Mouse (Mus musculus) large intestine, adult 2 months (tissue): ENCODE results near the gene Ehhadh. TPM values are rescaled to one million over a fixed set of nuclear protein-coding genes. Genes with fewer than 3 reads are reported as not detected.
"Not testable (repeated sequence)": the region's sequence is repeated elsewhere in the genome, so short reads cannot be mapped to it uniquely, and the experiment has no call there.

Experiments
- DNase-seq: peaks from one replicate; pipeline ENCODE4 v3.0.0-alpha.2; 2012; ENCODE audit warnings: low read depth, low spot score
- WGBS: fragments of 180-500 bp; shearing (Covaris S2); methylation state at CpG from one replicate; pipeline ENCODE4 v1.1.7; 2018; 5-methylcytosine and 5-hydroxymethylcytosine counted together
- polyA plus RNA-seq: library from polyadenylated mRNA; depleted of rRNA; stranded (reverse); fragments of >200 nt; gene quantifications from 2 replicates; pipeline ENCODE4 v1.2.3, GENCODE M21; 2012

The Ehhadh gene
- polyA plus RNA-seq, 1 experiment = 16.5 TPM

GRCm38 (mm10) chr16:21804258-21804657 is 16.7 kb upstream of the Ehhadh start:
- DNase-seq = no peak
- 78% methylated on average over 1 of the region's 1 CpGs for WGBS

- DNase-seq = no peak
- 11% methylated on average over 5 of the region's 5 CpGs for WGBS
Measured at GRCm38 (mm10) chr16:21795071-21795470, 7.5 kb upstream of the Ehhadh start.

- no peak for DNase-seq
- under 1% methylated on average over 14 of the region's 14 CpGs for WGBS
Measured at GRCm38 (mm10) chr16:21794697-21795045, 7.1 kb upstream of the Ehhadh start.

- peak; percentile 86 for DNase-seq
- 1% methylated on average over 47 of the region's 47 CpGs for WGBS
Measured at GRCm38 (mm10) chr16:21793875-21794696, 6.5 kb upstream of the Ehhadh start, which contains the start of gene Map3k13. Gene Map3k13 (plus strand): TSS chr16:21794346.

GRCm38 (mm10) chr16:21793080-21793810 is 5.6 kb upstream of the Ehhadh start:
- not testable (repeated sequence) for DNase-seq
- 19% methylated on average over 2 of the region's 2 CpGs for WGBS

GRCm38 (mm10) chr16:21791779-21792178 is 4.2 kb upstream of the Ehhadh start:
- no peak for DNase-seq
- 70% methylated on average over 3 of the region's 3 CpGs for WGBS

- no peak for DNase-seq
- WGBS = 7% methylated on average over 1 of the region's 1 CpGs
Measured at GRCm38 (mm10) chr16:21790469-21790868, 2.9 kb upstream of the Ehhadh start.

GRCm38 (mm10) chr16:21789180-21789579 is 1.6 kb upstream of the Ehhadh start:
- DNase-seq = no peak
- WGBS = 87% methylated on average over 2 of the region's 2 CpGs

- WGBS = 31% methylated on average over 3 of the region's 3 CpGs
- DNase-seq = peak; percentile 57
Measured at GRCm38 (mm10) chr16:21788581-21788980, 974 bp upstream of the Ehhadh start.

- WGBS = 87% methylated on average over 8 of the region's 8 CpGs
- no peak for DNase-seq
Measured at GRCm38 (mm10) chr16:21786317-21786716, 1.3 kb downstream of the Ehhadh start.

GRCm38 (mm10) chr16:21785000-21785399 is 2.6 kb downstream of the Ehhadh start:
- WGBS = 82% methylated on average over 4 of the region's 4 CpGs
- no peak for DNase-seq

GRCm38 (mm10) chr16:21782807-21783206 is 4.8 kb downstream of the Ehhadh start:
- no peak for DNase-seq
- 32% methylated on average over 2 of the region's 2 CpGs for WGBS

GRCm38 (mm10) chr16:21781895-21782294 is 5.7 kb downstream of the Ehhadh start:
- DNase-seq = no peak
- 71% methylated on average over 3 of the region's 3 CpGs for WGBS

GRCm38 (mm10) chr16:21781277-21781676 is 6.3 kb downstream of the Ehhadh start:
- WGBS = 25% methylated on average over 3 of the region's 3 CpGs
- no peak for DNase-seq

- 69% methylated on average over 4 of the region's 4 CpGs for WGBS
- DNase-seq = no peak
Measured at GRCm38 (mm10) chr16:21779149-21779548, 8.5 kb downstream of the Ehhadh start.

- 79% methylated on average over 3 of the region's 3 CpGs for WGBS
- DNase-seq = no peak
Measured at GRCm38 (mm10) chr16:21778293-21778866, 9.2 kb downstream of the Ehhadh start.

GRCm38 (mm10) chr16:21774725-21775124 is 12.9 kb downstream of the Ehhadh start:
- DNase-seq = no peak
- WGBS = 74% methylated on average over 4 of the region's 4 CpGs

- DNase-seq = no peak
- WGBS = 82% methylated on average over 5 of the region's 5 CpGs
Measured at GRCm38 (mm10) chr16:21769667-21770066, 17.9 kb downstream of the Ehhadh start.

GRCm38 (mm10) chr16:21768255-21768654 is 19.4 kb downstream of the Ehhadh start:
- WGBS = 79% methylated on average over 3 of the region's 3 CpGs
- no peak for DNase-seq

- no peak for DNase-seq
- 80% methylated on average over 1 of the region's 1 CpGs for WGBS
Measured at GRCm38 (mm10) chr16:21758447-21758846, 29.2 kb downstream of the Ehhadh start.

GRCm38 (mm10) chr16:21743401-21743800 is 44.2 kb downstream of the Ehhadh start:
- DNase-seq = no peak
- WGBS = 88% methylated on average over 6 of the region's 6 CpGs
